Mouse (Mus musculus): ENCODE data around the gene Plcb1.

DNA sequence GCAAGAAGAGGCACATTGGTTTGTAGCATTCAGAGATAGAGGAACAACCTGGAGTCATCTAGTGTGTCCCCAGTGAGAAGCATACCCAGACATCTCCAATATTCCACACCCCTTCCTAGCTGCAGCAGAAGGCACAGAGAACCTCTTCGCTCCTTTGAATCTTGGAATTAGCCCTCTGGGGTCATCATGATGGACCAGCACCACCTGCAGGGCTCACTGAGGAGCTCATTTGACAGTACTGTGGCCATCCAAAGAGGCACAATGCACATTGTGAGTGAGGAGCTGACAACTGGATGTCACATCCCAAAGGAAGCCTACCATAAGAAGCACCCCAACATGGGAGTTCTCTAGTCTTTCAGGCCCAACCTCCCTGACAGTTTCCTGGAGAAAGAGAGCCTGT, 50.2 kb downstream of the Plcb1 start:
- peak; percentile 40; the same call in 1 of the 2 replicates for TF ChIP-seq CTCF (IDR thresholded peaks at IDR 0.05; ENCODE audit: insufficient read depth, low read length)
- TF ChIP-seq POLR2A (IDR thresholded peaks at IDR 0.05; ENCODE audit: borderline replicate concordance, extremely low read depth, low read depth, low read length), result no peak

Measured in lung, adult 2 months (tissue).